Mouse (Mus musculus) frontal cortex, adult 2 months (tissue): Measurements from ENCODE around the gene Ncan. TPM values are rescaled to one million over a fixed set of nuclear protein-coding genes. Genes with fewer than 3 reads are reported as not detected.
"Not testable (repeated sequence)": the region's sequence is repeated elsewhere in the genome, so short reads cannot be mapped to it uniquely, and the experiment has no call there.

Source experiments
- DNase-seq, 2 experiments: peaks; one replicate each; pipeline ENCODE4 v3.0.0; 2022; ENCODE audit warnings: low spot score in 1 of 2; ENCODE audit errors: extremely low spot score in 1 of 2
- polyA plus RNA-seq: library from polyadenylated mRNA; depleted of rRNA; stranded (reverse); fragments of >200 nt; gene quantifications from 2 replicates; pipeline ENCODE4 v1.2.3, GENCODE M21; 2012; rRNA removed

The Ncan gene
- polyA plus RNA-seq, 1 experiment, result 98.8 TPM

DNA sequence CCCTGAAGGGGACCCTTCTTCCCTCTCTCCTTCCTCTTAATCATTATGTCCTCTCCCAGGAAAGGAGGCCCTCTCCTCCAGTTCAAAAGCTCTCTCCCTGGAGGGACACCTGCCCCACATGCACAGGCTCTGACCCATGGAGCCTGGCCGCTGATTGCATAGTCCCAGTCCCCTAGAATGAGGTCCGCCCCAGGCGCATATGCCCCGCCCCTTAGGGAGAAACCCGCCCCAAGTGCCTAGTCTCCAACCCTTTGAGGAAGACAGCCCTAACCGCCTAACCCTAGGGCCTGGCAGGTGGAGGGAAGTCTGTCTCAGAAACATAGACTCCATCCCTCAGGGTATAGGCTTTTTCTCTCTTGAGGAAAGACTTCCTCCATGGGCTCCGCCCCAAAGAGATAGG lies 33.4 kb downstream of the Ncan start:
- no peak for DNase-seq

DNA sequence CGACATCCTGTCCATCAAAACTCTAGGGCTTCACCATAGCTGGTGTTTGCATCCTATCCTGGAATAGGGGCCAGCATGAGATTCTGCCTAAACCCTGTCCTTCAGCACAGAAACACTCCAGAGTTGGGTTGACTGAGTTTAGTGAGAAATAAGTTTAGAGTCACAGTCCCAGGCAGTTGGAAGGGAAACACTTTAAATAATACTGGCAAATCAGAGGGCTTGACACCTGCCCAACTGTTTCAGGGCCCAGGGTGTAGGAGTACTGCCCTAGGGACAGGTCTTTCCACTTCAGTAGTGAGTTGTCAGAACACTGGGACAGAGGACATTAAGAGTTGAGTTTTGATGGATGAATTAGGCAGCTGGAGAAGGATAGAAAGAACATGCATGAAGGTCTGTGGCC lies 34.5 kb downstream of the Ncan start:
- no peak for DNase-seq

DNA sequence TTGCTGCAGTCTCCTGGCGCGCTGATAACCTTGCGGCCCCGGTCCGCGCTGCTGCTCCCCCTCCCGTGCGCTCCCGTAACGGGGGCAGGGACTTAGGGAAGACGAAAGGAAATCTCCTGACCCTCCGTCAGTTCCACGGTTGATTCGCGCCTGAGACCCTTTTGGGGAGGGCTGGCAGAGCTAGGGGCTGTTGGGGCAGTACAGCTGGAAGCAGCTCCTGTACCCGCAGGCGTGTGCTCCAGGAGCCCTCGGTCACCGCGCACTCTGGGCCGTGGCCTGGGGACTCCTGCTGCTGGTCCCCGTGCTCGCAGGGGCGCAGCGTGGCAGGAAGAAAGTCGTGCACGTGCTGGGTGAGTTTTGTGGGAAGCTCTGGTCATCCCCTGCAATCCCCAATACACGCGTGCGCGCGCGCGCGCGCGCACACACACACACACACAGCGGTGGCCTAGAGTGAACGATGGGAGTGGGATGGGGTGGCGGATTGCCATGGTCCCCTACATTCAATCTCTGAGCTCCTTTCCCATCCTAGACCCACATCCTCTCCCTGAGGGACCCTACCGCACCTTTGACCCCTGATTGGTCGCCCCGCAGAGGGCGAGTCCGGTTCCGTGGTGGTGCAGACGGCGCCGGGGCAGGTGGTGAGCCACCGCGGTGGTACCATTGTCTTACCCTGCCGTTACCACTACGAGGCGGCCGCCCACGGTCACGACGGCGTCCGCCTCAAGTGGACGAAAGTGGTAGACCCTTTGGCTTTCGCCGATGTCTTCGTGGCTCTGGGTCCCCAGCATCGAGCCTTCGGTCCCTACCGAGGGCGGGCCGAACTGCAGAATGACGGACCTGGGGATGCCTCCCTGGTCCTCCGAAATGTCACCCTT lies 36.2 kb downstream of the Ncan start:
- DNase-seq, result no peak

GRCm38 (mm10) chr8:70083285-70083684 lies 37.4 kb downstream of the Ncan start, which contains the start of gene Hapln4:
Hapln4 (plus strand) TSS chr8:70083457.
- DNase-seq, result peak in 1 of 2 experiments; percentile 71

DNA sequence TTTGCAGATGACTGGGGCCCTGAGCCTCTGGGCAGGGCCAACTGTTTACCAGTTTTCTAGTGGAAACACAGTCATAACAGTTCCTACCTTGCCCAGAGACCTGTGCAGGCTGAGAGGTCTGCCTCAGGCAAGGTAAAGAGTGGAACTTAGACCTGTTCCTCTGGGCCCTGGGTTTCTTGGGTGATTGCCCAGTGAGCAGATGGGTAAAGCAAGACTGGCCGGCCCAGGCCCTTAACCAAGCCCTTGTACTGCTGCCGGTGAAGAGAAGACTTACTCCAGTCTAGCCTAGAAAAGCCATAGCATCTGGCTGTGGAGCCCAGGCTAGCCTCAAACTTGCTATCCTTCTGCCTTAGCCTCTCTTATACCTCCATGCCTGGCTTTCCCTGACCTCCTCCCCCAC lies 38.7 kb downstream of the Ncan start:
- no peak for DNase-seq

DNA sequence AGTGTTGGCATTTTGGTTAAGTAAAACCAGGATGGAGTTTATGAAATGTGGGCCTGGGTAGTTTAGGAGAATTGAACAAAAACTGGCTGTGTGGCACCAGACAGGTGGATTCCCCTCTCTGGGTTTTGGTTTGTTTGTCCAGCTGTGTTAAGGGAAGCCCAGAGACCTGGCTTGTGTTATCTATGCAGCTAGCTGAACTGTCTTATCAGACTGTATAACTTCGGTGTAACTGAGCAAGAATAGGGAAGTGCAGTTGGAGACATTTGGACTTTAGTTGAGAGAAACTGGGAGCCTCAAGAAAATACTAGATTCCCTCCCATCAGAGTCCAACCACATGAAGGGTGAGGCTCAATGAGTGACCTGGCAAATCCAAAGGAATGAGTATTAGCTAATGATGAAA lies 47.0 kb downstream of the Ncan start:
- DNase-seq, result no peak

DNA sequence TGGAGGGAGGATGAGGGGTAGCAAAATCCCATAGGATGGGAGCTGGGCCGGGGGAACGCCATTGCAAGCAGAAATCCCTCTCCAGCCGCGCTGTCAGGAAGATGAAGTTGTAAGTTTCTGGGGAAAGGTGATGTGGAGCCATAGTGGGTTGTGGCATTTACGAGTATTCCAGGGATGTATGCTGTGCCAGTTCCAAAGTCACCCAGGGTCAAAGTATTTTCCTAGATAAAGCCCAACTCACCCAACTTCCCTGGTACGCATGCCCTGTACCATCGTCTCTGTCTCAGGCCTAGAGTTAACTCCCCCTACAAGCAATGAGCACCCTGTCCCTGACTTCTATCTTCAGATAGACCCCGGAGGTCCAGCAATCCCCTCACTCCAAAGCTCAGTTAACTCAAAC lies 47.6 kb downstream of the Ncan start:
- no peak for DNase-seq

DNA sequence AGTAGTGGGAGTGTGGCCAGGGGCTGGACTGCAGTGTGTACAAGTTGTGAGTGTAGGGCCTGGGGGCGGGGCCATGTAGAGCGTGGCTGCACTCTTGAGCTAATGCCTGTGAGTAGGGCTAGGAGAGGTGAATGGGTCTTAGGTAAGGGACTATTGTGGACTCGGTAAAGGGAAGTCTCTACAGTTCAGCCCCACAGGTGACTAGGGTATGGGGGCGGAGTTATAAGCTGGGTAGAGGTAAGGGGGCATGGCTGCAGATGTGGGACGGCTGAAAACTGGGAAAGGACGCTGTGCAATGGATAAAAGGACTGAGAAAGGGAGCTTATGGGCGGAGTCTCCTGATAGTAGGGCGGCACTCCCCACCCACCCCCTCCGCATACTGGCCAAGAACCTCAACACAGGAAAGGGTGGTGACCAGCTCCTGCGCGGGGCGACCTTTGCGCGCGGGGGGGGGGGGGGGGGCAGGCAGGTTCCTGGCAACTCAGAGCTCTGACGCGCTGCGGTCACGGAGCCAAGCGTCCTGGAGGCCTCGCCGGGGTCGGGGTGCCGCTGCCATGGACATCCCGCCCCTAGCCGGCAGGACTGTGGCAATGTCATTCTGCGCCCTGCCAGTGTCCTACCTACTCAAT lies 48.1 kb downstream of the Ncan start, which contains the start of gene Tm6sf2:
Gene Tm6sf2, plus strand, starts transcription at position 484 of the 629 bp plus-strand sequence.
- no peak for DNase-seq

GRCm38 (mm10) chr8:70071836-70072440 lies 48.7 kb downstream of the Ncan start:
- no peak for DNase-seq

DNA sequence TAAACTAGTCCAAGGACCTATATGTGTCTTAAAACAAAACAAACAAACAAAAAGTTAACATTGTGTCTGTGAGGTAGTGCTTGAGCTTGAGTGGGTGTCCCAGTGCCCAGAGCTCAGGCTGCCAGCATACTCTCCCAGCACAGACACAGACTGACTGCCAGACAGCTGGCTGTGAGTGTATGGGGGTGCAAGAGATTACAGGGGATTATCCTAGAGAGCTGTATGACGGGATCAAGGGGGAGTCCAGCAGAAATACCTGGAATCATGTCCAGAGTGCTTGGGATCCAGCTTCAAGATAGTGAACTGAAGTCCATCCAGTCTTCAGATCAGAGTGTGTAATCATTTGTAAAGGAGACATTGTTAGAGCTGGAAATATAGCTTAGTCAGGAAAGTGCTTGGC lies 63.0 kb downstream of the Ncan start:
- no peak for DNase-seq

GRCm38 (mm10) chr8:70050434-70050833 lies 70.2 kb downstream of the Ncan start:
- not testable (repeated sequence) for DNase-seq

- no peak for DNase-seq
These were observed 71.0 kb downstream of the Ncan start for GRCm38 (mm10) chr8:70049662-70050061.

DNA sequence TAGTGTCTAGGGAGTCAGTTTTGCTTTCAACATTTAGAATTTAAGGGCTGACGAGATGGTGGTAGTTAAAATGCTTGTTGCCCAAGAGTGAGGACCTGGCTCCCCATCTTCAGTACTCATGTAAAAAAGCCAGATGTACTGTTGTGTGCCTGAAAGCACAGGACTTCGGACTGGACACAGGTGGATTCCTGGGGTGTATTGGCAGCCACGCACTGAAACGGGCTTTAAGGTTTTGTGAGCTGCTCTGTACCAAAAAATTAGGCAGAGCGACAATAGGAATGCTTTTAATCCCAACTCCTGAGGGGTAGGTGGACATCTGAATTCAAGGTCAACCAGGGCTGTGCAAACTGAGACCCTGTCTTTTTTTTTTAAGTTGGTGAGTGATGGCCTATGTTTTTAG lies 76.7 kb downstream of the Ncan start:
- DNase-seq, result no peak

Other genes starting within 250 kb of the Ncan start
- gene Cilp2, start 233.2 kb downstream of the Ncan start, polyA plus RNA-seq, result 1.4 and 1.9 TPM in 2 replicates
- 0.22 and 0.46 TPM in 2 replicates for gene Tssk6, start 218.7 kb downstream of the Ncan start, polyA plus RNA-seq
- 189 and 193 TPM in 2 replicates for gene Ndufa13, start 218.3 kb downstream of the Ncan start, polyA plus RNA-seq
- 41.1 and 45.9 TPM in 2 replicates for gene Yjefn3, start 218.2 kb downstream of the Ncan start, polyA plus RNA-seq
- gene Gatad2a, start 124.5 kb downstream of the Ncan start, polyA plus RNA-seq, result 28.6 and 31.0 TPM in 2 replicates
- 93.1 and 102 TPM in 2 replicates for gene Mau2, start 78.1 kb downstream of the Ncan start, polyA plus RNA-seq
- gene Sugp1, start 78.1 kb downstream of the Ncan start, polyA plus RNA-seq, result 36.5 and 40.8 TPM in 2 replicates
- 4.9 and 5.9 TPM in 2 replicates for gene Tm6sf2, start 47.9 kb downstream of the Ncan start, polyA plus RNA-seq
- 34.8 and 43.9 TPM in 2 replicates for gene Hapln4, start 37.4 kb downstream of the Ncan start, polyA plus RNA-seq
- 23.7 and 23.8 TPM in 2 replicates for gene Nr2c2ap, start 10.5 kb upstream of the Ncan start, polyA plus RNA-seq
- 18.6 and 18.7 TPM in 2 replicates for gene Rfxank, start 18.3 kb upstream of the Ncan start, polyA plus RNA-seq
- gene Borcs8, start 18.6 kb upstream of the Ncan start, polyA plus RNA-seq, result 99.2 and 100 TPM in 2 replicates
- 0.34 and 0.65 TPM in 2 replicates for gene Mef2b, start 18.8 kb upstream of the Ncan start, polyA plus RNA-seq
- 83.3 and 108 TPM in 2 replicates for gene Tmem161a, start 51.5 kb upstream of the Ncan start, polyA plus RNA-seq
- gene Slc25a42, start 91.4 kb upstream of the Ncan start, polyA plus RNA-seq, result 51.0 and 51.3 TPM in 2 replicates
- gene Sugp2, start 113.4 kb upstream of the Ncan start, polyA plus RNA-seq, result 102 and 116 TPM in 2 replicates
- gene Armc6, start 113.6 kb upstream of the Ncan start, polyA plus RNA-seq, result 44.0 and 45.6 TPM in 2 replicates
- gene Homer3, start 162.0 kb upstream of the Ncan start, polyA plus RNA-seq, result 18.2 and 18.5 TPM in 2 replicates
- gene Ddx49, start 181.6 kb upstream of the Ncan start, polyA plus RNA-seq, result 48.6 and 51.7 TPM in 2 replicates
- 252 and 259 TPM in 2 replicates for gene Cope, start 181.6 kb upstream of the Ncan start, polyA plus RNA-seq
- 86.7 and 86.9 TPM in 2 replicates for gene Cers1, start 194.9 kb upstream of the Ncan start, polyA plus RNA-seq
- gene Gdf1, start 208.9 kb upstream of the Ncan start, polyA plus RNA-seq, result 34.8 and 63.7 TPM in 2 replicates
- gene Upf1, start 232.4 kb upstream of the Ncan start, polyA plus RNA-seq, result 29.5 and 30.8 TPM in 2 replicates